Mouse (Mus musculus): ENCODE measurements at regions not wholly inside any gene's neighbourhood (a gene's known extent, or its start where the extent isn't known, plus 50 kb on each side); places are given as distances from the start of the nearest gene placed in this dataset.
A peak's percentile ranks its signal among the peaks of the same experiment; 100 is the strongest.

- ATAC-seq (ENCODE audit: insufficient read depth) (no peak), DNase-seq (ENCODE audit: low read depth in 3 of 3, low spot score in 3 of 3) (no peak)
- Histone ChIP-seq H3K27me3 (ENCODE audit: control insufficient read depth, insufficient read depth, low read length) (no peaks in the 10 kb centered on the region), H3K9ac (replicated peaks) (no peak overlapping the region), H3K9me3 (ENCODE audit: control insufficient read depth, low read length) (no peaks in the 10 kb centered on the region), H3K4me1 (replicated peaks; ENCODE audit: control insufficient read depth in 2 of 2, insufficient read depth in 2 of 2, low read length in 1 of 2) (no peaks in the 10 kb centered on the region), H3K4me3 (ENCODE audit: insufficient read depth in 1 of 2, low read depth in 2 of 2, low read length in 2 of 2) (no peak overlapping the region), H3K36me3 (replicated peaks; ENCODE audit: control insufficient read depth, insufficient read depth, low read depth) (no peaks in the 10 kb centered on the region), H3K4me2 (ENCODE audit: low read depth) (no peak overlapping the region), H3K27ac (no peak overlapping the region)
- TF ChIP-seq EP300 (IDR thresholded peaks at IDR 0.05; ENCODE audit: low read depth) (no peak), CTCF (IDR thresholded peaks at IDR 0.05; ENCODE audit: low read depth) (no peak)
- WGBS (ENCODE audit: insufficient replicate concordance), result 72% methylated on average over 26 of the region's 27 CpGs
Observed at GRCm38 (mm10) chr12:24383016-24383415, 115.1 kb upstream of the Taf1b start.

- no peaks in the 10 kb centered on the region for H3K9me3 ChIP-seq (ENCODE audit: control insufficient read depth, low read length)
- H3K27ac ChIP-seq, result no peak overlapping the region
- WGBS (ENCODE audit: insufficient replicate concordance), result 56% methylated on average over 17 of the region's 17 CpGs
- TF ChIP-seq CTCF (IDR thresholded peaks at IDR 0.05; ENCODE audit: low read depth) (no peak), EP300 (IDR thresholded peaks at IDR 0.05; ENCODE audit: low read depth) (no peak)
- H3K9ac ChIP-seq (replicated peaks), result no peak overlapping the region
- no peak overlapping the region for H3K4me3 ChIP-seq (ENCODE audit: insufficient read depth in 1 of 2, low read depth in 2 of 2, low read length in 2 of 2)
- H3K4me1 ChIP-seq (replicated peaks; ENCODE audit: control insufficient read depth in 2 of 2, insufficient read depth in 2 of 2, low read length in 1 of 2), result no peaks in the 10 kb centered on the region
- no peaks in the 10 kb centered on the region for H3K27me3 ChIP-seq (ENCODE audit: control insufficient read depth, insufficient read depth, low read length)
- DNase-seq (ENCODE audit: low read depth in 3 of 3, low spot score in 3 of 3), result peak in 1 of 3 experiments; percentile 0
- no peak for ATAC-seq (ENCODE audit: insufficient read depth)
- no peaks in the 10 kb centered on the region for H3K36me3 ChIP-seq (replicated peaks; ENCODE audit: control insufficient read depth, insufficient read depth, low read depth)
- H3K4me2 ChIP-seq (ENCODE audit: low read depth), result no peak overlapping the region
Observed at GRCm38 (mm10) chr12:24424958-24425357, 73.2 kb upstream of the Taf1b start.
